Comparison of ENCODE assay signal across 16 mouse cellular contexts in the genomic region with DNA sequence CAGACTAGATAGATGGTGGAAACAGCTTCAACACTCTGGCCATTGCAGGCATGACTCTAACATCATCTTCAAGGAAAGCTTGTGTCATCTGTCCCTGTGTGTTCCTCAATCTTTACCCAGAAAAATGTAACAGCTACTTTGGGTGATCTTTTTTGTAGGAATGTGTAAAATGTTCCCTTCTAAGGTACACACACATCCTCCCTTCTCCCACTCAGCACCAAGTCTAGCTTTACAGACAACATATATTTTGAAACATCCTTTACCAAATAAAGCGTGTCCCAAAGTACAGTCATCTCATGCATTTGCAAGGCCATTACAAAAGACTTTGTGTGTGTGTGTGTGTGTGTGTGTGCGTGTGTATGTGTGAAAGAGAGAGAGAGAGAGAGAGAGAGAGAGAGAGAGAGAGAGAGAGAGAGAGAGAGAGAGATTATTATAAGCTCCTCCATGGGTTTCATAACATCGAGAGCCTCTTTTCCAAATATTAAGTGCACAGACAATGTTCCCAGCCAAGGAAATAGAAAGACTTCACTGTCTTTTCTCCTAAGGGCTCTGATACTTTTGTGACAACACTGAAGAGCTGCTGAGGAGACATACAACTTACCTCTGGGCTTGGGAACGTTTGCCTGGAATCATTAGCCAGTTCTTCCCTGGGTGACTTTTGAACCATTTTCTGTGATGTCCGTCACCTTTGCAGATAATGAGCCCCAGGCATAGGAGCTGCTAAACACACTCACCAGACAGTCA.
A peak's percentile ranks its signal among the peaks of the same experiment; 100 is the strongest.
DNase-seq lines count a peak whose midpoint lies in the region.
"Had no signal": no experiment of that assay in that cellular context is flagged by ENCODE, and none has a peak within 500 bp of the region (broad histone marks: within the 10 kb centered on the region; RNA-seq: fewer than 3 reads in every experiment).

No protein-coding gene starts in this region.

- peak; percentile 9 to 13 for DNase-seq in kidney, postnatal 36 days
- no peak for DNase-seq in kidney, postnatal 4 days
- DNase-seq in right cerebral cortex, adult 18-20 months = peak; percentile 17
- DNase-seq in right cerebral cortex, postnatal 25 days = no peak
- DNase-seq in fat pad, adult 2 months (ENCODE audit: extremely low read depth, low read depth, low spot score) = peak; percentile 43
- no peak for DNase-seq in natural killer cell, adult 2 months (ENCODE audit: low spot score in 2 of 2)
- no peak for DNase-seq in urinary bladder, postnatal 36 days (ENCODE audit: low spot score in 2 of 2)
- DNase-seq: adrenal gland, adult 8-10 months; adrenal gland, postnatal 36 days; cerebellum, adult 11-12 months; cerebellum, adult 9-10 months; cerebellum, postnatal 25 days; forebrain, postnatal 0 days; gastrocnemius, postnatal 36 days; heart, adult 18-20 months; heart, postnatal 10 days had no signal

Comparison
In these comparisons a context has a peak if more than half of its experiments do, and no peak if none do; other contexts are left out.
1. DNase-seq: peak in kidney, postnatal 36 days (2 of 2), right cerebral cortex, adult 18-20 months (single experiment) and fat pad, adult 2 months (single experiment); none in kidney, postnatal 4 days (0 of 2), right cerebral cortex, postnatal 25 days (single experiment), natural killer cell, adult 2 months (0 of 2) and urinary bladder, postnatal 36 days (0 of 2).